Mouse (Mus musculus): ENCODE measurements around the gene Akap2. TPM values are rescaled to one million over a fixed set of nuclear protein-coding genes. Genes with fewer than 3 reads are reported as not detected.
A peak's percentile ranks its signal among the peaks of the same experiment; 100 is the strongest.

Gene Akap2
- polyA plus RNA-seq, 1 experiment = 0.87 TPM

DNA sequence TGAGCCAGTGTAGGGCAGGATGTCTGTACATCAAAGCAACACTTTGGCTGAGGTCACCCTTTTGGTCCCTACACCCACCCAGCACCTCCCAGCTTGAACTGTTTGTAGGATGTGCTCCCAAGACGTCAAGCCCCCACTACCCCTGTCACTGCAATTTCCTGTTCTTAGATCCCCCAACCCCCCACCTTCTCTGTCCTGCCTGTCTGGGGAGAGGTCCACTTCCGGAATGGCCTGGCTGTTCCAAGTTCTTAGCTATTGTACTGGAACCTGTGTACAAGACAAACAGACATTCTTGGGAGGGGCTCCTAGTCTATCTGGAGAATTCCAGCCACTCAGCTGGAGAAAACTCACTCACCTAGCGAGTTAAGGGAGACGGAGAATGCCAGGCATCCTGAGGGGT lies 116.7 kb downstream of the Akap2 start:
- no peaks in the 10 kb centered on the region for H3K9me3 ChIP-seq
- no peak overlapping the region for H3K4me3 ChIP-seq (replicated peaks)
- H3K4me1 ChIP-seq = peaks cover 33% of the 10 kb centered on the region
- H3K36me3 ChIP-seq (replicated peaks; ENCODE audit: low read length) = no peaks in the 10 kb centered on the region
- H3K27me3 ChIP-seq (replicated peaks) = peaks cover 3% of the 10 kb centered on the region
- TF ChIP-seq FLI1 (IDR thresholded peaks at IDR 0.05; ENCODE audit: low read length) (no peak), GATA1 (IDR thresholded peaks at IDR 0.05; ENCODE audit: borderline replicate concordance, low read length) (no peak)

DNA sequence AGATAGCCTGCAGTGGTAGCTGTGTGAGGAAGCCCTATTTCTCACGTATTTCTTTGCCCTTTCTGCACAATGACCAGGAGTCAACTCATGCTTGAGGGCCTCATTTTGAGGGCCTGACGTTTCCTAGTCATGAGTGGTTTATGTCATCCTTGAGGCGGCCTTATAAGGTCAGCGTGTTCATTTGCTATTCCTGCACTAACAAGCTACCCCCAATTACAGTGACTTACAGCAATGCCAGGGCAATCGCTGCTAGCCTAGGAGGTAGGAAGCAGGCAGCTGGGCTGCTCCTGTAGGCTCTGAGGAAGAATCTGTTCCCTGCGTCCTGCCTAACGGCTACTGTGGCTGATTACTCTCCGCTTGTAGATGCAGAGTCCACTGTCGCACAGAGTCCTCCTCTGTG lies 119.6 kb downstream of the Akap2 start:
- no peak for TF ChIP-seq FLI1 (IDR thresholded peaks at IDR 0.05; ENCODE audit: low read length)
- TF ChIP-seq GATA1 (IDR thresholded peaks at IDR 0.05; ENCODE audit: borderline replicate concordance, low read length) = no peak
- Histone ChIP-seq H3K4me3 (replicated peaks) (peak overlapping the region; percentile 71), H3K36me3 (replicated peaks; ENCODE audit: low read length) (no peaks in the 10 kb centered on the region), H3K4me1 (peaks cover 45% of the 10 kb centered on the region), H3K9me3 (no peaks in the 10 kb centered on the region), H3K27me3 (replicated peaks) (no peaks in the 10 kb centered on the region)

DNA sequence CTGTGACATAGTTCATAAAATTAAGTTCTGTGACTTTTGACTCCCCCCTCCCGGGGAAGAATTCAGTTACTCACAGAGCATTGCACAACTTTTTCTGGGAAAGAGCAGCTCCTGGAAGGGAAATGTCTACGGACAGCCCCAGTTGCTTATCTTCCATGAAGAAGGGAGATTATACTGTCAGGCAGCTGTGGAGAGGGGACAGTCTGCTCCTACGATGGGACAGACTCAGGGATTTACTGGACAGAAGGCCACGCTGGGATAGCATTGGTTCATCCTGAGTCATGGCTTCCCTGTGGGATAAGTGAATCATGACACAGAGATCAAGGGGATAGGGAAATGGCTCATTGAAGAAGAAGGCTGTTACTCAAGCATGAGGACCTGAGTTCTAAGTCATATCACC lies 121.9 kb downstream of the Akap2 start:
- H3K4me1 ChIP-seq = peaks cover 38% of the 10 kb centered on the region
- no peak for TF ChIP-seq GATA1 (IDR thresholded peaks at IDR 0.05; ENCODE audit: borderline replicate concordance, low read length)
- TF ChIP-seq FLI1 (IDR thresholded peaks at IDR 0.05; ENCODE audit: low read length) = no peak
- H3K9me3 ChIP-seq = no peaks in the 10 kb centered on the region
- no peaks in the 10 kb centered on the region for H3K36me3 ChIP-seq (replicated peaks; ENCODE audit: low read length)
- no peak overlapping the region for H3K4me3 ChIP-seq (replicated peaks)
- no peaks in the 10 kb centered on the region for H3K27me3 ChIP-seq (replicated peaks)

DNA sequence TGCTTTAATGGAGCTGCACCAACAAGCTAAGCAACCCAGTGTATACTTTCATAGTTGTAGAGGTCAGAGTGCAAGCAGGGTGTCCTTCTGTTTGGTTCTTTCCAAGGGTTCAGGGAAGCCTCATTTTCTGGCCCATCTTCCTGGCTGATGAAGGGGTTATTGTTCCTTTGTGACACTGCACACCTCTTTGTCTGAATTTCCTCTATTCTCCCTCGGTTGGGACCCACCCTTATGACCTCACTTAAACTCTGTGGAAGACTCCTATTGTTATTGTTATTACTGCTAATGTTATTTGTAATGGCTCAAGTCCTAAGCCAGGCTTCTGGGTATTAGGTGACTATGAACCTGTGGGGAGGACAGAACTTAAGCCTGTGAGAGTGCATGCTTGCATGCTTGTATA lies 124.5 kb downstream of the Akap2 start:
- TF ChIP-seq GATA1 (IDR thresholded peaks at IDR 0.05; ENCODE audit: borderline replicate concordance, low read length) = no peak
- no peak for TF ChIP-seq FLI1 (IDR thresholded peaks at IDR 0.05; ENCODE audit: low read length)
- Histone ChIP-seq H3K27me3 (replicated peaks) (no peaks in the 10 kb centered on the region), H3K4me1 (peaks cover 52% of the 10 kb centered on the region), H3K36me3 (replicated peaks; ENCODE audit: low read length) (no peaks in the 10 kb centered on the region), H3K4me3 (replicated peaks) (no peak overlapping the region), H3K9me3 (no peaks in the 10 kb centered on the region)

DNA sequence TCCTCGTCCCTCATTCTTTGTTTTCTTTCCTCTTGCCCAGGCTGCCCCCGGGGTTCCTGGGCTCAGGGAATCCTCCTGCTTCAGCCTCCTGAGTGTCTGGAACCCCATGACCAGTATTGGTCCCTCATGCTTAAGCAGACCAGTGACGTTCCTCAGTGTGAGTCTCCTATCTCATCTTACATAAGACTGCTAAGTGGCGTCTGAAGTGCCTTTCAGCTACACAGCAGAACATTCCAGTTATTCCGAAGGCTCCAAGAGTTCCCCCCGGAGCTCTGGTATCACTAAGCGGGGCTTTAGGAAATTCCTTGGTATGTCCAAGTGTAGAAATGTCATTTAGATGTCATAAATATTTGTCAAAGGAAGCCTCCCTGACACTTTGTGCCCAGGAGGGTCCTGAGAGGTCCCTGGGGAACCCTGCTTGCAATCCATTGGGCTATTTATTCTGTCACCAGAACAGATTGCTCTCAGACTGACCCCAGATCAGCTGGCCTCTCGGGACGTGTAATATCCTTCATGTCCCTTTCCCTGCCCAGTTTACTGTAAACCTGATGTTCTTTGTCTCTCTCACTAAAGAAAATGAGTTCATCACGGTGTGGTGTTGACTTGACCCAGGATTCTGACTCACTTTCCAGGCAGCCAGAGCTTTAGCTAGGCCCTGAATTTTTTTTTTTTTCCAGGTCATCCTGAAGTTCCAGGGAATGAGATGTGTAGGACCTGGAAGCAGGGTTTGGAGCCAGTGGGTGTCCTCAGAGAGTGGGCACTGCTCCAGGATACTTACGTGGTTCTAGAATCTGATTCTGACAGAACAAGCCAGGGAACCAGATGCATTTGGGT lies 125.2 kb downstream of the Akap2 start:
- peaks cover 52% of the 10 kb centered on the region for H3K4me1 ChIP-seq
- TF ChIP-seq FLI1 (IDR thresholded peaks at IDR 0.05; ENCODE audit: low read length) = no peak
- TF ChIP-seq GATA1 (IDR thresholded peaks at IDR 0.05; ENCODE audit: borderline replicate concordance, low read length) = no peak

DNA sequence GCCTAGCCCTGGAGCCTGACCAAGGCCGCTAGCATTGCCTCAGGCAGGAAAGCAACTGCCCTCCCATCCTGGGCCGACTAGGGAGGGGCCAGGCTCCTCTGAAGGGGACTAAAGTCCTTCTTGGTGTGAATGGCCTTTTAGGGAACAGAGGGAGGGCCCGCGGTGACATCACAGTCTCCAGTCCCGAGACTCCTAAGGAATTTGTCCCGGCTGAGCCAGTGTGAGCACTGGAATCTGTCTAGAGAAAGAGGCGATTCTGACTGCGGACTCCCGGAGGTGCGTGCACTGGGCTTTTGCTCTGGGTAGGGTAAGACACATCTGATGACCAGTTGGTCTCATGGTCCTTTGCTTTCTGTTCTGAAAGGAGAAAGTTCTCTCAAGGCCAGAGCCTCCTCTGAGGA lies 127.6 kb downstream of the Akap2 start:
- TF ChIP-seq GATA1 (IDR thresholded peaks at IDR 0.05; ENCODE audit: borderline replicate concordance, low read length) (no peak), FLI1 (IDR thresholded peaks at IDR 0.05; ENCODE audit: low read length) (no peak)
- H3K4me3 ChIP-seq (replicated peaks) = peak overlapping the region; percentile 89

More for the DNA sequence above, 125.2 kb downstream of the Akap2 start:
- no peaks in the 10 kb centered on the region for H3K36me3 ChIP-seq (replicated peaks; ENCODE audit: low read length)
- H3K9me3 ChIP-seq = no peaks in the 10 kb centered on the region
- no peaks in the 10 kb centered on the region for H3K27me3 ChIP-seq (replicated peaks)
- H3K4me3 ChIP-seq (replicated peaks) = no peak overlapping the region

DNA sequence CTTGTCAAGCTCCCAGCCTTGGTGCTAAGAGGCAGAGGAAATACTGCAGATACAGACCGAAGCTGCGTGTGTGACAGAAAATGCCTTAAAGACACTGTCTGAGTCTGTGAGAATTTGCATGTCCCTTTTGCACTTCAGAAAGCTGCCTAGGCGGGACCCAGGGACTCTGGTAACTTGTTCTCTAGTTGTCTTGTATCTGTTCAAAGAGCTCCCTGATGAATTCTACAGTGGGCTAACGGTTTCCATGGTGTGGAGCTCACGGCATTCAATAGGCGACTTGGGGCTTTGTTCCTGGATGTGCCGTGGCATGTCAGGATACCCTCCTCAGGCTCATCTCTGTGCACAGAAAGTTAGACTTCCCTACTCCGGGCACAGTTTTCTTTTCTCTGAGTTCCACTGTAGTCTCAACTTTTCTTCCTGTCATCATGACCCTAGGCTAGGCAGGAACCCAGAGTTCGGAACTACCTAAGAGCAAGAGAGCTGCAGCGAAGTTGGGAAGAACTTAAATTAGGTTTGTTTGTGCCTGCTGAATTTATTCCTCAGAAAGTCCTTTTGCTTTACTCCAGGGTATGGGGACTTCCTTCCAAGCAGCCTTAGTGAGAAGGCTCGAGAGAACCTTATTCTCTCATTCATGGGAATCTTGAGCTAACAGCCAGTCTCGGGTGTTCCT lies 128.2 kb downstream of the Akap2 start:
- Histone ChIP-seq H3K4me1 (peaks cover 41% of the 10 kb centered on the region), H3K27me3 (replicated peaks) (no peaks in the 10 kb centered on the region), H3K4me3 (replicated peaks) (peak overlapping the region; percentile 89), H3K9me3 (no peaks in the 10 kb centered on the region), H3K36me3 (replicated peaks; ENCODE audit: low read length) (peaks cover 3% of the 10 kb centered on the region)
- TF ChIP-seq GATA1 (IDR thresholded peaks at IDR 0.05; ENCODE audit: borderline replicate concordance, low read length) = no peak
- TF ChIP-seq FLI1 (IDR thresholded peaks at IDR 0.05; ENCODE audit: low read length) = no peak

More for the DNA sequence above, 127.6 kb downstream of the Akap2 start:
- H3K36me3 ChIP-seq (replicated peaks; ENCODE audit: low read length) = peaks cover under 1% of the 10 kb centered on the region
- no peaks in the 10 kb centered on the region for H3K27me3 ChIP-seq (replicated peaks)
- H3K4me1 ChIP-seq = peaks cover 43% of the 10 kb centered on the region
- no peaks in the 10 kb centered on the region for H3K9me3 ChIP-seq

DNA sequence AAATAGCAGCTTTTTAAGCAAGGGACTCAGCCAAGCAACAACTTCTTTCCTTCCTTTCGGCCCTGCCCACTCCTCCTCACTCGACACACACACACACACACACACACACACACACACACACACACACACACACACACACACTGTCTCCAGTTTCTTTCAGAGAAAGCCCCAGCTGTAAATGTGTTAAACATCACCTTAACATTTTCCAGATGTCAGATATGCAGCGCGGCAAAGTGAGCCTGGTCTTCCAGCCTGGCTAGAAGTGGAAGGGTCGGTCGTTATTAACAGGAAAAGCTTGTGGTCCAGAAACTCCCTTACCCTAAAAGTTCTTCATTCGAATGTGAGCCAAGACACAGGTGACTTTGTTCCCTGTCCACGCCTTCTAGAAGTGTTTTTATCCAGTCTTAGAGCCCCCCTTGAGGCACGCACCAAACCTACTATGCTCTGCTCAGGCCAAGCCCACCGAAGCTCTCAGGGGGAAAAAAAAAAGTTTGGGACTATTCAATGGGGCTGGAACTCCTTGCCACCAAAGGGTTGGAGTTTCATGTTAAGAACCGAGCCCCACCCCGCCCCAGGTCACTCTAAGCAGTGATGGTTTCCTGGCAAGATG lies 129.0 kb downstream of the Akap2 start:
- Histone ChIP-seq H3K4me3 (replicated peaks) (peak overlapping the region; percentile 89), H3K27me3 (replicated peaks) (no peaks in the 10 kb centered on the region), H3K36me3 (replicated peaks; ENCODE audit: low read length) (peaks cover 3% of the 10 kb centered on the region), H3K4me1 (peaks cover 41% of the 10 kb centered on the region), H3K9me3 (no peaks in the 10 kb centered on the region)
- TF ChIP-seq FLI1 (IDR thresholded peaks at IDR 0.05; ENCODE audit: low read length) (no peak), GATA1 (IDR thresholded peaks at IDR 0.05; ENCODE audit: borderline replicate concordance, low read length) (no peak)

DNA sequence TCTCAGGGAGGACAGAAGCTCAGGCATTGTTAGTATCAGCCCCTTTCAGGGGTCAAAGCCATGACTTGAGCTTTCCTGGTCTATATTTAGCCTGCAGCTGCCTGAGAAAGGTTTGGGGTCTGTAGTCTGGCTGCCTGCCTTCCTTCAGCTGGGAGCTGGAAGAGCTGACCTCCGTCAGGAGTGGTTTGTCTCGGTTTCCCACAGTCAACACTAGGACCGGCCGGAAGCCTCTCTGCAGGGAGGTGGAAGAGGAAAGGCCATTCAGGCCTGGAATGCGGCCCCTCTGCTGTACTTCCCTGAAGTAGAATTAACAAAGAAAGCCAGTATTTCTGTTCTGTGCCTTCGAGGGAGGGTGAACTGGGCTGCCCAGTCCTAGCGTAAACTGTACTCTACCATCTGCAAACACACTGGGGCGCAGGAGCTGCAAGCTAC lies 129.6 kb downstream of the Akap2 start:
- Histone ChIP-seq H3K27me3 (replicated peaks) (no peaks in the 10 kb centered on the region), H3K4me1 (peaks cover 41% of the 10 kb centered on the region), H3K36me3 (replicated peaks; ENCODE audit: low read length) (peaks cover 3% of the 10 kb centered on the region), H3K9me3 (no peaks in the 10 kb centered on the region), H3K4me3 (replicated peaks) (no peak overlapping the region)
- TF ChIP-seq GATA1 (IDR thresholded peaks at IDR 0.05; ENCODE audit: borderline replicate concordance, low read length) (no peak), FLI1 (IDR thresholded peaks at IDR 0.05; ENCODE audit: low read length) (no peak)

DNA sequence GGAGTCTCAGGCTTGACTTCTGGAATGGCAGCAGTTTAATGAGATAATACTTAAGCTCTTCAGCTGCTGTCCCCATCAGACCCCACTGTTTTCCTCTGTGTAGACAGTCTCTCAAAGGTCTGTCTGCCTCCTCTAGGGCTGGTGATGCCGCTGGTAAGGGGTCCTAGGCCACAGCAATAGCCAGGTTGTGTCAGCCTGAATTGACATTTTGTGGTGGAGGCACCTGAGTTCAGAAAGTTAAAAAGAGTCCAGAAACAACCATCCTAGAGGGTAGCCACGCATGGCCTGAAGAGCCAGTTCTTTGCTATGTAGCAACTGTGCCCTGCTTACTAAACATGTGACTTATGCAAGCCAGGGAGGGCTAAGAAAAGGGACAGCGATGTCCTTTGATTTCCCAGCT lies 130.2 kb downstream of the Akap2 start:
- H3K27me3 ChIP-seq (replicated peaks) = no peaks in the 10 kb centered on the region
- peaks cover 41% of the 10 kb centered on the region for H3K4me1 ChIP-seq
- peaks cover 3% of the 10 kb centered on the region for H3K36me3 ChIP-seq (replicated peaks; ENCODE audit: low read length)
- TF ChIP-seq GATA1 (IDR thresholded peaks at IDR 0.05; ENCODE audit: borderline replicate concordance, low read length) = no peak
- no peak for TF ChIP-seq FLI1 (IDR thresholded peaks at IDR 0.05; ENCODE audit: low read length)
- no peaks in the 10 kb centered on the region for H3K9me3 ChIP-seq
- no peak overlapping the region for H3K4me3 ChIP-seq (replicated peaks)
